Mouse (Mus musculus) urinary bladder, postnatal 14 days (tissue): ENCODE results near the gene Eci1.

Experiments
- DNase-seq: peaks from one replicate; pipeline ENCODE4 v3.0.0; 2021; ENCODE audit warnings: low spot score

The Eci1 gene

DNA sequence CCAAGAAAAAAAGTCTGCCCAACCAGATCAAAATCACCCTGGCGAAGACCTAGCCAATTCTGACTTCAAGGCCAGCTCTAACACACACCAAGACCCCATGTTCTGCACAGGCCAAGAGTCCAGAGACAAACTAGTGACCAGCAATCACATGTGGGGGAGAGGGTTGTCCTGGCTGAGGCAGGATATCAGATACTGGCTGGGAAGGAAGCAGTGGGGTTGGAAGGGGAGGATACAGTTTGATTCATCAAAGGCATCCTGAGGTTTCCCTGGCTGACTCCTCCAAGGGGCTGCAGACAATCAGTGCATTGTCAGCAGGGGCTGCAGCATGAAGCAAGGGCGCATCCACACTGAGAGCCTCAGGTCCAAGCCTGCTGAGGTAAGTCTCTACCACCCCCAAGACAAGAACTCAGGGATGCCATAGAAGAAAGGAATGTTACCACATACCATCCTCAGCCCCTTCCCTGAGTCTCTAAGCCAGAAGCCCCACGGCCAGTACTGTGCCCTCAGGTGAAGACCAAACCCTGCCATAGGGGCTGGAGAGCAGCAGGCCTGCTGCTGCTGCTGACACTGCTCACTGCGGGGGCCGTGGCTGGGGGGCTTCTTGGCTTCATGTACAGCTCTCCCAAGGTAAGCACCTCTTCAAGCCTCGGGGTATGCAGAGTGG is 47.3 kb downstream of the Eci1 start, which contains the start of gene Bricd5:
Gene Bricd5 (plus strand): TSS at position 273 of the 664 bp plus-strand sequence.
- no peak for DNase-seq

DNA sequence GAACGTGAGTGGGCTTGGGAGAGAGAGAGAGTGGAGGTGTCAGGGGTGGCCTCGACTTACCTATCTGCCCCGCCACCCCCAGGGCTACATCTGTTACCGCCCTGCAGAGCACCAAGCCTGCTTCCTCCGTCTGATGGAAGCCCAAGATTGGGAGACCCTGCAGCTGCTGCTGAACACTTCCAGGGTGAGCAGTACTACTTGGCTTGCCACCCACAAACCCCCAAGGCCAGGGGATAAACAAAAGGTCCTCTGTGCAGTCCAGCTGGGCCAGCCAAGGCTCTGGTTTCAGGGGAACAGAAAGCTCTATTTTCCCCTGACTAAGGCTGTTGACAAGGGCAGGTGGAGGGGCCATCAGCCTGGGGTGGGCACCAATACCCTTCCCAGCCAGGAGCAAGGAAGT is 48.1 kb downstream of the Eci1 start:
- DNase-seq = no peak

DNA sequence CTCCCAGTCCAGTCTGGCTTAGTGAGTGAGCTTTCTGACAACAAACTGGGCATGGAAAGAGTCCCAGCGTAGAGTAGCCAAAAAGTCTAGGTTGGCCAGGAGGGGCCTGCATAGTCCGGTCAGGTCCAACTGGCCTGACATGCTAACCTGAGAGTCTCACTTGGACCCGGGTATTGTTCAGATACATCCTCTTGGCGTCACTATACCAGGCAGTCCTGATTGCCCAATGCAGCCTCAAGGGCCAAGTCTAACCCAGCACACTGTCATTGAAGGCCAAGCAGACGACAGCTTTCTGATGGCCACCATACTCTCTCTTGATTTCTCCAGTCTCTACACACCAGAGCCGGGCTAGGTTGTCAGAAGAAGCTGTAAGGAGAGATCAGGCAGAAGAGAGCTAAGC is 49.1 kb downstream of the Eci1 start:
- DNase-seq = no peak

DNA sequence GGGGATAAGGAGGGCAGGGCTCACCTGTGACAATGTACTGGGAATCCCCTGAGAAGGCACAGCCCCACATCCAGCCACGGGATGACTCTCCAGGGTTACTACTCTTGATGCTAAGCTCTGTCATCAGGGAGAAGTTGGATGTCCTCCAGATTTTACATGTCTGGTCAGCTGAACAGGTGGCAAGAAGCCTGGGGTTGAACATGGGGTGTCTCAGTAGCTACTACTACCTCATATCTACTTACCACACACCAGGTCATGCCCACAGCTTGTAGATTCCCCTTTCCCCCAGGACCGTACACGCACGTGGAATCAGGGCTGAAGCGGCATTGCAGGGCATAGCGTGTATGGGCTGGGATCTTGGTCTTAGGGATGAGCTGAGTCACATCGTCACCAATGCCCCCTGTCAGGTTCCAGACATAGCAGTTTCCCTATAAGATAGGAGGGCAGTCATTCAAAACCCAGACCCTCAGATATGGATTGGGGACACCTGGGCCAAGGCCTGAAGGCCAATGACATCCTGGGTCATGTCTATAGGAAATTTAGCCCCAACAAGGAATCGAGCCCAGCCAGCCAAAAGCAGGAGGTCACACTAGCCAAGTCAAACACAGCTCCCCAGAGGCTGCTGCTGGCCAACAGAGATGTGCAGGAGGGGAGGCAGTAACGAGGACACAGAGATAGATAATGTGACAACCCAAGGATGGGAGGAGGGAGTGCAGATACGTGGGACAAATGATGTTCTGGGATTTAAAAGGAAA is 49.8 kb downstream of the Eci1 start:
- no peak for DNase-seq

DNA sequence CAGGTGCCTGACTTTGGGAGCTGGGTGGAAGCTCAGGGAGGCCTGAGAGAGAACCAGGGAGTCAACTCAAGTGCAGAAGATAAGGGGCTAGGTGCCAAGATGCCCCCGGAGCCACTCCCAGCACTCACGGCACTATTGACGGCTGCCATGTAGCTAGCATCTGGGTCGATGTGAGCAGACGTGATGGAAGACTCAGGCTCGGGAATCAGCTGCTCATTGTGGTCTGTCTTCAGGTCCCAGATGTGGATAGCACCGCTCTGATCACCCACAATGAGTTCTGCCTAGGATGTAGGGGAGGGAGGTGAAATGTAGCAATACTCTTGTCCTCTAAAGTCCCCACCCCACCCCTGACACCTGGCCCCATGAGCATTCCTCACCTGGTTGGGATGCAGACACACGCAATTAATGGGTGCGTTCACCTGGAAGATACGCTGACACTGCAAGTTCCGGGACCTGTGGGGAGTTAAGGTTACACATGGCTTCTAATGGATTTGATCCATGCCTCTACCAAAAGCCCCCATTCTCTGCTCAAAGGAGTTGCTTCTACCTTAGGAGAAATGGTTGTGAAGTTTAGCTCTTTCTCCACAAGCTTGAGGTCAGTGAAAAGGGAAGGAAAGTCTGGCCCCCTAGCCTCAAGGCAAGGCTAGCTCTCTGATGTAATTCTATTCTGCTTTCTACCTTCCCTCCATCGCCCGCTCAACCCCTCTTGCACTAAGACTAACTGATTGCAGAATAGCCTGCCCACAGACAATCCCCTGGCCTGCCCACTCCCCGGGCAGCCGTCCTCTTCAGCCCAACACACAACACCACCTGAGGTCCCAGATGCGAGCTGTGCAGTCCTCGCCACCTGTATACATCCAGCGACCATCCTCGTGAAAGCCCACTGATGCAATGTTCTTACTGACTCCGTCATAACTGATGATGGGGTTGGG is 50.9 kb downstream of the Eci1 start:
- no peak for DNase-seq

DNA sequence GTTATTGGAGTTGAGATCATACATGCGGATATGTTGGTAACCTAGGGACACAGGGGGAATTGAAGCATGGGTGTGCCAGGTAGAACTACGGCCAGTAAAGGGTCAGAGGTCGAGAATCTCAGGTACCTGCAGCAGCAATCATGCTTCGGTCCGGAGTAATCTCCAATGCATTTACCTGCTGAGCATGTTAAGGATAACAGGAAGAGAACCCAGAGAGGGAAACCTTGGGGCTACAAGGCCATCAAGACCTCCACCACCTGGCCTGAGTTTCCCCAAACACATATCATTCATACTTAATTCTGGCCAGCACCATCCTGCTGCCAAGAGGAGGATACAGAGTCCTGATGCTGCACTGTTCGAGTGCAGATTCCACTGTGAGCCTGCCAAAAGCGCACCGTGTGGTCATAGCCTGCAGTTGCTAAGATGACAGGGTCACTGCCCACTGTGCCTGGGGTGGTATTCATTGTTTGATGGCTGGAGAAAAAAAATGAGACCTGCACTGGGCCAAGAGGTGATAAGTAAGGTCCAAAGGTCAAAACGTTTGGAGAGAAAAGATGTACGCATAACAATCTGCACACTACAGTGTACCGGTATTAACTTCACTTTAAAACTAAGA is 51.7 kb downstream of the Eci1 start:
- no peak for DNase-seq

DNA sequence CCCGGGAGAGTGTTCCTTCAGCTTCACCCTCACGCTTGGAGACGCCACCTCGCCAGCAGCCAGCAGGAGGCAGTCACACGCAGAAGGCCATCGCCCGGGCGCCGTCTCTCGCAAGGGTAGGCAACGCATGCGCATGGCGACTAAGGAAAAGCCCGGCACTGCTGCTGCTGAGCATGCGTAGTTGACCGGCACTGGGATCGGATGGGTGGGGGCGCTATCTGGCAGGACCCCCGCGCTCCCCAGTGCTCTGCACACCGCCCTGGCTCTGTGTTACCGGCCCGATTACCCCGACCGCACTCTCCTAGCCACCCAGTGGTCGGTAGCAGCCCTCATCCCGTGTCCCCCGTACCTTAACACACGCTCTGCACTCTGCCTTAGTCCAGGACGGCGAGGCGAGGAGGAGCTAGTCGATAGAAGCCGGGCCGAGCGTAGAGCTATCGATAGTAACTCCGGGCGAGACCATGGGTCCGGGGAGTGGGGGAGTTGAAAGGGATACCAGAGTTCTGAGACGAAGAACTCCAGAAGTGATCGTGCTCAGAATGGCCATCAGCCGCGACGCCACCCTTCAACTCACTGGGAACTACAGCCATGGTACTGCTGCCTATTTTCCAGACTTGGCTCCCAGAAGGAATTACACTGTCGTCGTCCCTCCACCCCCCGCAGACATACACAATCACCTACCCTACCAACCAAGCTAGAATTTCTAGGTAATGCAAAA is 52.4 kb downstream of the Eci1 start, which contains the start of gene Mlst8:
Gene Mlst8 (minus strand): TSS at position 416 of the 718 bp plus-strand sequence.
- peak; percentile 97 for DNase-seq

DNA sequence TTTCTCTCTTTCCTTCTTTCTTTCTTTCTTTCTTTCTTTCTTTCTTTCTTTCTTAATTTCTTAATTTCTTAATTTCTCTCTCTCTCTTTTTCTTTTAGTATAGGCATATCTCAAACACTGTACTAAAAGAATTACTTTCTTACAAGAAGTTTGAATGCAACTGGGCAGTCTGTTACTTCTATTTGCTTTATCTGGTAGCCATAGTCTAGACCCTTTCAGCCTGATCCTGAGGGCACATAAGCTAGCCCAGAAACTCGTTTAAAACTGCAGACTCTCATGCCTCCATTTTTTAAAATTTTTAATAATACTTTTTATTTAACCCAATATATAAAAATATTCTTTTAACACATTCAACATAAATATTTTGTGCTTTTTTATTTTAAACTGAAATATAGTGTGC is 53.0 kb downstream of the Eci1 start:
- no peak for DNase-seq

DNA sequence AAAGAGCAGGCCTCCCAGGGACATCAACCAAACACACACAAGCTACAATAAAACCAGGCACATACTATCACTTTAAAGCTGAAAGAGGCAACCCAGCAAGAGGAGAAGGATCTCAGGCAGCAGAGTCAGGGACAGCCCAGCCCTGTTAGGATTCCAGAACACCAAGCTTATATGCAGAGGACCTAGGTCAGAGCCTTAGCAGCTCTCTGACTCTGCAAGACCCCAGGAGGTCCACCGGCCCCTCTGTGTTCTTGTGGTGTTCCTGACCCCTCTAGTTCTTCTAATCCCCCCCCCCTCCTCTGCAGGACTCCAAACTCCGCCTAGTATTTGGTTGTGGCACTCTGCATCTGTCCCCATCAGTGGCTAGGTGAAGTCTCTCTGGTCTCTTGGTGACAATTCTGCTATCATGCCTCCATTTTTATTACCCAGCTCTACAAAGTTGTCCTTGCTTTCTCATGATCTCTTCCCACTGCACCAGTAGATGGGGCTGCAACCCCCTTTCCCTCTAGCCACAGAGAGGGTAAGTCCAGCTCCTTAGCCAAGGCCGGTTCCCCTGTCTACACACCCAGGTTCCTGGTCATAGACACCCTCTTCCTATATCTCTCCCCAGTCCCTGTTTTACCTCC is 53.9 kb downstream of the Eci1 start:
- DNase-seq = no peak

DNA sequence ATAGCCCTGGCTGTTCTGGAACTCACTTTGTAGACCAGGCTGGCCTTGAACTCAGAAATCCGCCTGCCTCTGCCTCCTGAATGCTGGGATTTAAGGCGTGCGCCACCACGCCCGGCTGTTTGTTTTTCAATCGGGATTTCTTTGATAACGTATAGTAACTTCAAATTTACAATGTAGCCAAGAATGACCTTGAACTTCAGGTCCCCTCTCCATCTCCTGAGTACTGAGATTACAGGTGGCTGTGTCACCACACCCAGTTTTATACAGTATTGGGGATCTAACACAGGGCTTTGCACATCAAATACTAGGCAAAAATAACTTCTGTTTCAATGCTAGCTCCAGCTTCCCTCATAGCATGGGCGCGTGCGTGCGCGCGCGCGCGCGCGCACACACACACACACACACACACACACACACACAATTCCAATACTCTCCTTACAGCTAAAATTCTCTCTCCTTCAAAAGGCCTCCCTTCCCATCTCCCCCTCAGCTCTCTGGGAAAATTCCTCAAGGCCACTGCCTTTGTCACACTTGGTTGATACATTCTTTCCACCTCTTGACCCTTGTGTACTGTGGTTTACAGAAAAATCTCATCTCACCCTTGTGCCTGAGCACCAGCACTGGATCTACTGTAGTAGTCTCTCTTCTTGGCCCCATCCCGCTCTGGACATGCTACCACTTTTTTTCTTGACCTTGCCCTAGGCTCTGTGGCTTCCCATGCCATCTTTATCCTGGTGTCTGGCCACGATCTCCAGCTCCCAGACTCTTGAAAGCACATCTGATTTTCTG is 54.8 kb downstream of the Eci1 start:
- no peak for DNase-seq

DNA sequence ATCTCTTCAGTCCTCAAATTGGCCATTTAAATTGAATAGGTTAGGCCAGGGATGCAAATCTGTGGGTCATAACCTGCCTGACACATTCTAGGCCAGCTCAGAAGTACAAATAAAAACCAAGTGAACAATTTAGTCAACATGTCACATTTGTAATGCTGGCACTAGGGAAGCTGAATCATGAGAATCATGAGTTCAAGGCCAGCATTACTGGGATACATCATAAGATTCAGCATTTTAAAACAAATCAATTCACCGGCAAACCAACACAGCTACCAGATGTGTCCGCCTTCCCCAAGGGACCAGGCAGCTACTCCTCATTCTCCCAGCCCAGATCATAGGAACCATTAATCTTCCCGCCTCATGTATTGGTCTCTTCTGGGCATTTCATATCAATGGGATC is 57.1 kb downstream of the Eci1 start:
- no peak for DNase-seq

DNA sequence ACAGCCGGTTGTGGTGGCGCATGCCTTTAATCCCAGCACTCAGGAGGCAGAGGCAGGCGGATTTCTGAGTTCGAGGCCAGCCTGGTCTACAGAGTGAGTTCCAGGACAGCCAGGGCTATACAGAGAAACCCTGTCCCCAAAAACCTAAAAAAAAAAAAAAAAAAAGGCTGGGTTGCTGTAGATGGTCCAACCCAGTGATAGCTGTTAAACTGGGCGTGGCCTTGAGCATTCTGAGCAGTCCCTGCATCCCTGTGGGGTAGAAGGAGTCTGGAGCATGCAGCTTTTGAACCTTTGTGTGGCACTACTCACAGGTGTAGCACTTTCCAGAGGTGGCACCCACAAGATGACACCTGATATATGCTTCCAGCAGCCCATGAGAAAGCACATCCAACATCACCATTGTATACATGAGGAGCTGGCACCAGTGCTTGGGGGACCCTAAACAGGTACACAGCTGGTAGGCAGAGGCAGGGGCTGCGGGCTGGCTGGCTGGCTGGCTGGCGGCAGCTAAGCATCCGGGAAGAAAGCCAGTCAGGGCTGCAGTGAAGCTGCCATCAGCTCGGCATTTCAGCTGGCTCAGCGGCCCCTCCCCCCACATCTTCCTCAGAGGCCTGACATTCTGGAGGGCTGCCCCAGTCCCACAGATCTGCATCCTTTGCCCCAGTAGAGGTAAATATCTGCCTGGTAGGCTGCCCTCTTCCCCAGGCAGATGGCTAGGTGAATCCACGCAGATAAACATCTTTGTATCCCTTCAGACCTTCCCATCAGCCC is 58.8 kb downstream of the Eci1 start:
- DNase-seq = no peak

DNA sequence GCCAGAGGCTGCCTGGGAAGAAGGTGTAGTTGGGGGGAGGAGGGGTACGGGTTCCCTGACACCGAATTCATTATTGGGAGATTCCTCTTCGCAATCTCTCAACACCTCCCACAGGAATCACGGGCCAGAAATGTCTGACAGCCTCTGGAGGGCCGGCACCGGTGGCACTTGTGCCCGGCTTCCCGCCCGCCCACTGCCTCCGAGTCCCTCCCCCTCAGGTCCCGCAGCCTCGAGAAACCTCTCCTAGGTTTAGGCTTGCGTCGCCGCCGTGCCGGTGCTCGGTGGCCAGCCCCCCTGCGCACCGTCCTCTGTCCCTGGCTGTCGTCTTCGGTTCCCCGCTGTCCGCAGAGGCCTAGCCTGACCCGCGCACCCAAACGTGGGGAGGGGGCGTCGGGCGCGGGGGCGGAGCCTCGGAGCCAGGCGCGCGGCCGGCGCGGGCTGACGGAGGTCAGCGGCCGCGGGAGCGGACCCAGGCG is 61.8 kb downstream of the Eci1 start, which contains the start of gene Caskin1:
Gene Caskin1 (plus strand): TSS at position 416 of the 476 bp plus-strand sequence.
- DNase-seq = no peak

DNA sequence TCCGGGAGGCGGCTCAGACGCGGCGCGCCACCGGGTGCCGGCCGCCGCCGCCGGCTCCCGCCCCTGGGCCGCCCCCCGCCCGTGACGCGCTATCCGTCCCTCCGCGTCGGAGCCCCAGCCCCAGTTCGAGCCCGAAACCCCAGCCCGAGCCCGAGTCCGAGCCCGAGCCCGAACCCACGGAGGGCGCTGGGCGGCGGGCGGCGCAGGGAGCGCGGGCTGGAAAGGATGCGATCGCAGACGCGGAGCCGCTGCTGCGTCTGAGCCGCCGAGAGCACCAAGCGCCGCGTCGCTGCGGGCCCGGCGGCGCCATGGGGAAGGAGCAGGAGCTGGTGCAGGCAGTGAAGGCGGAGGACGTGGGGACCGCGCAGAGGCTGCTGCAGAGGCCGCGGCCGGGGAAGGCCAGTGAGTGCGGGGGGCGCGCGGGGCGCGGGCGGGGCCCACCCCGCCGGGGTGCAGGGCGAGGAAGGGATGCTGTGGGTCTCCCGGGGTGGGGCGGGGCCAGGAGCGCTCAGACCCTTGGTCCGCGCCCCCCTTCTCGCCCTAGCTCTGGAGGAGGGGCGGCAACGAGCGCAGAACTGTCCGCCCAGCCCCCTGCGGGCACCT is 62.3 kb downstream of the Eci1 start:
- no peak for DNase-seq
